Mouse (Mus musculus) CH12.LX (cell line): ENCODE data around the gene Fcna. TPM values are rescaled to one million over a fixed set of nuclear protein-coding genes. Genes with fewer than 3 reads are reported as not detected.

Experiments
- DNase-seq: peaks from one replicate; pipeline ENCODE4 v3.0.0-alpha.2; 2013; ENCODE audit errors: extremely low read depth
- H3K27ac ChIP-seq: 2 replicates; pipeline ENCODE4 v1.5.1; 2012; ENCODE audit warnings: low read depth, mild to moderate bottlenecking, control low read depth, moderate library complexity; ENCODE audit not compliant: insufficient read depth
- H3K27me3 ChIP-seq: replicated peaks from 2 replicates; pipeline ENCODE3; 2012; ENCODE audit warnings: inconsistent platforms
- H3K36me3 ChIP-seq, 2 experiments: replicated peaks in 1 of 2; 2 replicates each; pipeline versions ENCODE3 to v1.6.1; 2012; ENCODE audit warnings: inconsistent platforms in 1 of 2, low read length in 1 of 2, mild to moderate bottlenecking in 1 of 2, mixed read lengths in 1 of 2, moderate library complexity in 1 of 2; ENCODE audit not compliant: control insufficient read depth in 1 of 2, insufficient read depth in 1 of 2
- H3K4me1 ChIP-seq, 2 experiments: 2 replicates each; pipeline ENCODE4 v1.6.1; 2012; ENCODE audit warnings: inconsistent platforms in 1 of 2, moderate library complexity in 1 of 2; ENCODE audit not compliant: insufficient read depth in 2 of 2, control insufficient read depth in 1 of 2
- H3K4me2 ChIP-seq: 2 replicates; pipeline ENCODE4 v1.6.1; 2012; ENCODE audit warnings: low read depth, mild to moderate bottlenecking, control low read depth; ENCODE audit not compliant: poor library complexity, insufficient read depth, severe bottlenecking
- H3K4me3 ChIP-seq, 3 experiments: fragments of 150-350 bp in 1 of 3; sonication (generic) in 1 of 3; replicated peaks in 1 of 3; 2 replicates each; pipeline versions ENCODE3 to v1.5.1; 2011 to 2012; ENCODE audit warnings: low read depth in 2 of 3, low read length in 2 of 3, mild to moderate bottlenecking in 2 of 3, moderate library complexity in 2 of 3, control low read depth in 1 of 3, improper control_type of control experiment in 1 of 3, inconsistent platforms in 1 of 3, mixed read lengths in 1 of 3; ENCODE audit not compliant: poor library complexity in 1 of 3
- H3K79me2 ChIP-seq: replicated peaks from 2 replicates; pipeline ENCODE4 v1.6.1; 2012; ENCODE audit warnings: mild to moderate bottlenecking, moderate library complexity; ENCODE audit not compliant: control insufficient read depth, poor library complexity, insufficient read depth, severe bottlenecking; ENCODE audit errors: extremely low read depth
- H3K9ac ChIP-seq: 2 replicates; pipeline ENCODE4 v1.6.1; 2012; ENCODE audit warnings: low read depth, mild to moderate bottlenecking, control low read depth, moderate library complexity; ENCODE audit not compliant: insufficient read depth
- H3K9me3 ChIP-seq: replicated peaks from 2 replicates; pipeline ENCODE3; 2012; ENCODE audit warnings: low read length, inconsistent platforms, mixed read lengths
- CHD1 ChIP-seq: IDR thresholded peaks from 2 replicates; pipeline ENCODE4 v1.6.1; 2012; ENCODE audit warnings: low read depth, low read length, improper control_type of control experiment, inconsistent platforms
- E2F4 ChIP-seq: IDR thresholded peaks from 2 replicates; pipeline ENCODE4 v1.6.1; 2011; ENCODE audit warnings: low read depth, low read length, improper control_type of control experiment; ENCODE audit not compliant: insufficient replicate concordance
- EP300 ChIP-seq: IDR thresholded peaks from 2 replicates; pipeline ENCODE4 v1.6.1; 2011; ENCODE audit warnings: low read length, improper control_type of control experiment
- GABPA ChIP-seq: IDR thresholded peaks from 2 replicates; pipeline ENCODE4 v1.6.1; 2012; ENCODE audit warnings: low read depth, low read length, improper control_type of control experiment, inconsistent platforms; ENCODE audit not compliant: insufficient replicate concordance
- IRF4 ChIP-seq: IDR thresholded peaks from 2 replicates; pipeline ENCODE4 v1.6.1; 2014; ENCODE audit warnings: low read depth, mild to moderate bottlenecking, inconsistent platforms, low read length, improper control_type of control experiment
- MEF2A ChIP-seq: IDR thresholded peaks from 2 replicates; pipeline ENCODE4 v1.6.1; 2014; ENCODE audit warnings: low read depth, mild to moderate bottlenecking, inconsistent platforms, low read length, improper control_type of control experiment, borderline replicate concordance
- NELFE ChIP-seq: IDR thresholded peaks from 2 replicates; pipeline ENCODE4 v1.6.1; 2011; ENCODE audit warnings: low read depth, low read length, improper control_type of control experiment
- SIN3A ChIP-seq: IDR thresholded peaks from 2 replicates; pipeline ENCODE4 v1.6.1; 2012; ENCODE audit warnings: low read length, improper control_type of control experiment, inconsistent platforms
- SMC3 ChIP-seq: IDR thresholded peaks from 2 replicates; pipeline ENCODE4 v1.6.1; 2011; ENCODE audit warnings: low read depth, low read length, improper control_type of control experiment
- ZC3H11A ChIP-seq: IDR thresholded peaks from 2 replicates; pipeline ENCODE4 v1.6.1; 2012; ENCODE audit warnings: low read depth, mild to moderate bottlenecking, inconsistent platforms, low read length, improper control_type of control experiment
- ZKSCAN1 ChIP-seq: IDR thresholded peaks from 2 replicates; pipeline ENCODE4 v1.6.1; 2012; ENCODE audit warnings: low read depth, inconsistent platforms, low read length, improper control_type of control experiment, borderline replicate concordance
- ZNF384 ChIP-seq: IDR thresholded peaks from 2 replicates; pipeline ENCODE4 v1.6.1; 2012; ENCODE audit warnings: low read depth, low read length, improper control_type of control experiment, inconsistent platforms
- dilution Hi-C: fragments of 300-500 bp; cut with MboI; formaldehyde crosslinking; loops from 2 replicates; pipeline ENCODE4 v1.14.3; 2020; ENCODE audit warnings: low sequenced_read_pairs; ENCODE audit not compliant: extremely low pct_unique_long_range_greater_than_20kb, extremely low pct_ligation_motif_present
- in situ Hi-C: fragments of 300-500 bp; cut with MboI; formaldehyde crosslinking; loops from 3 replicates; pipeline ENCODE4 v1.14.3; 2019; ENCODE audit warnings: low sequenced_read_pairs, low pct_ligation_motif_present, low pct_unique_long_range_greater_than_20kb, mixed read lengths
- polyA plus RNA-seq: library from polyadenylated mRNA; unstranded; fragments of >175 nt; gene quantifications from 2 replicates; pipeline ENCODE4 v1.2.1, GENCODE M21; 2012; ENCODE audit warnings: low read depth; ENCODE audit not compliant: insufficient read length
- total RNA-seq, 2 experiments: library from RNA; depleted of rRNA; stranded (reverse); fragments of 300-350 nt in 1 of 2; fragments of >200 nt in 1 of 2; gene quantifications; 2 replicates each; pipeline ENCODE4 v1.2.3; 2012 to 2014

The Fcna gene
- total and polyA plus RNA-seq, 3 experiments, result not detected

- Histone ChIP-seq H3K4me1 (peaks cover 15 to 39% of the 10 kb centered on the region in 2 experiments), H3K79me2 (no peaks in the 10 kb centered on the region), H3K36me3 (no peaks in the 10 kb centered on the region), H3K4me2 (no peak overlapping the region)
- no peak for TF ChIP-seq GABPA
- TF ChIP-seq, all 38 proteins: peak for 0
- H3K9me3 ChIP-seq, result no peaks in the 10 kb centered on the region
- no peak for DNase-seq
- H3K4me3 ChIP-seq, result no peak overlapping the region
- in situ Hi-C loops, result no loop called here
- no peak overlapping the region for H3K27ac ChIP-seq
- no peak overlapping the region for H3K9ac ChIP-seq
- H3K27me3 ChIP-seq, result no peaks in the 10 kb centered on the region
- dilution Hi-C loops, result no loop called here
Measured at GRCm38 (mm10) chr2:25661245-25661970, 33.6 kb upstream of the Fcna start.

DNA sequence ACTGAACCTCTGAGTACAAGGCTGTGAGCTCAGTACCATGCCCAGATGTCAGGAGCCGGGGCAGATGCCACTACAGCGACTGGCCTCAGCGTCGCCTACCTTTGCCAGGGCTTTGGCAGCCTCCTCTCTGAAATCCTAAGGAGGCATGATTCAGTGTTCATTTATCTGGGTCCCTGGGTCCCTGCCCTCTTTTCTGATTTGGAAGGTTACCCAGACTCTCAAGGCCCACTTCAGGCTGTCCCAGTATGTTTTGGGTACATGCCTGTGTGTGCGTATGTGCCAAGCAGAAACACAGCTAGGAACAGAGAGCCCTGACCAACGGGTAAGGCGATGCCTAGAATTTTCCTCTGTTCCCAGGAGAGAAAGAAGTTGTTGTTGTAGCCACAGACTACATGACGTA, 32.4 kb upstream of the Fcna start:
- in situ Hi-C loops (no loop called here), dilution Hi-C loops (no loop called here)
- Histone ChIP-seq H3K79me2 (no peaks in the 10 kb centered on the region), H3K9me3 (no peaks in the 10 kb centered on the region), H3K4me1 (peaks cover 15 to 35% of the 10 kb centered on the region in 2 experiments), H3K4me2 (no peak overlapping the region), H3K27me3 (peaks cover 9% of the 10 kb centered on the region), H3K4me3 (no peak overlapping the region), H3K27ac (no peak overlapping the region), H3K9ac (no peak overlapping the region), H3K36me3 (no peaks in the 10 kb centered on the region)
- no peak for TF ChIP-seq GABPA
- DNase-seq, result no peak

DNA sequence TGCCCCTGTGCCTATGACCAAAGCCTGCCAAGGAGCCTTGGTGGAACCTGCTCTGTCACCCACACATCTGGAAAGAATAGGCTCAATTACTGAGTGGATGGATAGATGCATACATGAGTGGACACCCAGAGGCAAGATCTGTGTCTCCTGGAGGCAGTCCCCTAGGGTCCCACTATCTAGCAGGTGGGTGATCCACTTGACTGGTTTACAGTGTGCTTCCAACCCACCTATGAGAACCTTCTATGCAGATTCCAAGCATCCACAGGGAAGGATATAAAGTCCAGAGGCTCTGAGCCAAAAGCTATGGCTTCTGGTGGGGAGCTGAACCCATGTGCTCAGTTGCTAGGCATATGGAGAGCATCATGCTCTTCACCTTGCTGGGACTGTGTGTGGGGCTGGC, 29.8 kb upstream of the Fcna start, which contains the start of gene Lcn5:
Lcn5 (plus strand) TSS at position 301 of the 400 bp plus-strand sequence.
- Histone ChIP-seq H3K9ac (no peak within 1 kb of the TSS), H3K4me1 (peaks cover 15 to 20% of the 10 kb centered on the region in 2 experiments; a peak in 3 of 4 replicates), H3K4me2 (no peak within 1 kb of the TSS), H3K27ac (no peak within 1 kb of the TSS), H3K4me3 (no peak within 1 kb of the TSS), H3K9me3 (no peaks in the 10 kb centered on the region), H3K36me3 (no peaks in the 10 kb centered on the region), H3K27me3 (peaks cover 35% of the 10 kb centered on the region), H3K79me2 (no peaks in the 10 kb centered on the region)
- dilution Hi-C loops, result no loop called here
- in situ Hi-C loops, result no loop called here
- DNase-seq, result no peak
- TF ChIP-seq SIN3A (no peak), SMC3 (no peak), E2F4 (no peak), MEF2A (no peak), NELFE (no peak), ZC3H11A (no peak), CHD1 (no peak), ZKSCAN1 (no peak), EP300 (no peak), ZNF384 (no peak), IRF4 (no peak)
